Mouse (Mus musculus) liver, embryonic 14.5 days (tissue): ENCODE measurements at regions not wholly inside any gene's neighbourhood (a gene's known extent, or its start where the extent isn't known, plus 50 kb on each side); places are given as distances from the start of the nearest gene placed in this dataset.

Experiments
- ATAC-seq: fragments of 200-750 bp; cut with Nextera tagmentation; 2 replicates; pipeline ENCODE4 v1.8.0; 2017; ENCODE audit warnings: moderate number of reproducible peaks, mild to moderate bottlenecking, moderate library complexity; ENCODE audit not compliant: insufficient read depth
- DNase-seq, 3 experiments: peaks; one replicate each; pipeline ENCODE4 v3.0.0-alpha.2; 2012 to 2013; ENCODE audit warnings: low read depth in 3 of 3, low spot score in 3 of 3
- H3K27ac ChIP-seq: fragments of 300-500 bp; sonication (generic); 2 replicates; pipeline ENCODE4 v1.5.1; 2014; ENCODE audit warnings: moderate library complexity, mild to moderate bottlenecking, control low read depth, inconsistent platforms
- H3K27me3 ChIP-seq: fragments of 300-500 bp; sonication (generic); 2 replicates; pipeline ENCODE4 v1.6.1; 2014; ENCODE audit warnings: mild to moderate bottlenecking, low read length, moderate library complexity; ENCODE audit not compliant: control insufficient read depth, insufficient read depth
- H3K36me3 ChIP-seq: fragments of 300-500 bp; sonication (generic); replicated peaks from 2 replicates; pipeline ENCODE4 v1.6.1; 2014; ENCODE audit warnings: low read depth; ENCODE audit not compliant: control insufficient read depth, insufficient read depth
- H3K4me1 ChIP-seq, 2 experiments: fragments of 200-500 bp in 1 of 2; fragments of 300-500 bp in 1 of 2; sonication (generic) in 1 of 2; replicated peaks; 2 replicates each; pipeline ENCODE4 v1.6.1; 2012 to 2014; ENCODE audit warnings: antibody characterized with exemption in 1 of 2, inconsistent platforms in 1 of 2, low read length in 1 of 2; ENCODE audit not compliant: control insufficient read depth in 2 of 2, insufficient read depth in 2 of 2
- H3K4me2 ChIP-seq: fragments of 300-500 bp; sonication (generic); 2 replicates; pipeline ENCODE4 v1.6.1; 2014; ENCODE audit warnings: low read depth, mild to moderate bottlenecking, control low read depth, moderate library complexity
- H3K4me3 ChIP-seq, 2 experiments: fragments of 200-500 bp in 1 of 2; fragments of 300-500 bp in 1 of 2; sonication (generic) in 1 of 2; 2 replicates each; pipeline ENCODE4 v1.5.1; 2012 to 2014; ENCODE audit warnings: low read depth in 2 of 2, low read length in 2 of 2, mild to moderate bottlenecking in 2 of 2, control low read depth in 1 of 2, inconsistent platforms in 1 of 2, moderate library complexity in 1 of 2; ENCODE audit not compliant: insufficient read depth in 1 of 2
- H3K9ac ChIP-seq: fragments of 300-500 bp; sonication (generic); replicated peaks from 2 replicates; pipeline ENCODE4 v1.6.1; 2014; ENCODE audit warnings: mild to moderate bottlenecking, control low read depth, moderate library complexity
- H3K9me3 ChIP-seq: fragments of 300-500 bp; sonication (generic); 2 replicates; pipeline ENCODE4 v1.6.1; 2016; ENCODE audit warnings: low read length, mixed read lengths; ENCODE audit not compliant: control insufficient read depth
- CTCF ChIP-seq: IDR thresholded peaks from 2 replicates; pipeline ENCODE4 v1.5.1; 2016; ENCODE audit warnings: antibody characterized with exemption, low read depth, control low read depth
- EP300 ChIP-seq: IDR thresholded peaks from 2 replicates; pipeline ENCODE4 v1.6.1; 2016; ENCODE audit warnings: antibody characterized with exemption, low read depth
- whole genome bisulfite sequencing: fragments of 180-500 bp; shearing (Covaris S2); extraction: QIAGEN DNeasy Blood & Tissue Kit; methylation state at CpG from one replicate; pipeline ENCODE4 v1.1.7; 2014; ENCODE audit not compliant: insufficient replicate concordance; 5-methylcytosine and 5-hydroxymethylcytosine counted together

- 54% methylated on average over 6 of the region's 6 CpGs for WGBS
- Histone ChIP-seq H3K9ac (no peak overlapping the region), H3K9me3 (no peaks in the 10 kb centered on the region), H3K27ac (no peak overlapping the region), H3K36me3 (no peaks in the 10 kb centered on the region), H3K4me2 (no peak overlapping the region), H3K27me3 (no peaks in the 10 kb centered on the region), H3K4me3 (no peak overlapping the region), H3K4me1 (no peaks in the 10 kb centered on the region)
- no peak for TF ChIP-seq EP300
- no peak for TF ChIP-seq CTCF
- no peak for DNase-seq
- ATAC-seq = no peak
Measured at GRCm38 (mm10) chr12:43827901-43828300, 382.2 kb downstream of the Dnajb9 start.

DNA sequence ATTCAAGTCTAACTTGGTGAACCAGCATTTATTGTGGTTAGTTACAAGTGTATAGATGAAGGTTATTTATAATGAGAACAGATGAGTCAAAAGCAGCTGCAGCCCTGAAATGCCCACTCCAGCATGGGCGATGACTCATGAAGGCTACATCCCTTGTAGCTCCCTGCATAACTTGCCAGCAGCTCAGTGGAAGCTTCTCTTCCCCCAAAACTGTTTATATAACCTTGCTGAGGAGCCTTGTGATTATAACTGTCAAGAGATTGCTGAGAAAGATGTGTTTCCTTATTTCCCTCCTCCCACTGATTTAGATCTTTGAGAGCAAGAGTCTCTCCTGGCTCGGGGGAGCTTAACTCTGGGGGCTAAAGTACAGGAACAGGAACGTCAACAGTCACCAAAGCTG, 382.8 kb downstream of the Dnajb9 start:
- TF ChIP-seq CTCF (no peak), EP300 (no peak)

GRCm38 (mm10) chr12:43813559-43813958, 396.6 kb downstream of the Dnajb9 start:
- no peaks in the 10 kb centered on the region for H3K36me3 ChIP-seq
- H3K9me3 ChIP-seq = no peaks in the 10 kb centered on the region
- H3K4me2 ChIP-seq = no peak overlapping the region
- H3K4me1 ChIP-seq = no peaks in the 10 kb centered on the region
- H3K27ac ChIP-seq = no peak overlapping the region
- H3K27me3 ChIP-seq = no peaks in the 10 kb centered on the region
- ATAC-seq (no peak), DNase-seq (no peak)
- 11% methylated on average over 3 of the region's 3 CpGs for WGBS
- no peak overlapping the region for H3K9ac ChIP-seq
- no peak overlapping the region for H3K4me3 ChIP-seq
- TF ChIP-seq EP300 (no peak), CTCF (no peak)

More for the DNA sequence above, 382.8 kb downstream of the Dnajb9 start:
- no peaks in the 10 kb centered on the region for H3K4me1 ChIP-seq
- 23% methylated on average over 3 of the region's 3 CpGs for WGBS
- no peak overlapping the region for H3K27ac ChIP-seq
- ATAC-seq (no peak), DNase-seq (no peak)
- H3K4me2 ChIP-seq = no peak overlapping the region
- no peak overlapping the region for H3K4me3 ChIP-seq
- H3K27me3 ChIP-seq = no peaks in the 10 kb centered on the region
- H3K36me3 ChIP-seq = no peaks in the 10 kb centered on the region
- no peak overlapping the region for H3K9ac ChIP-seq
- H3K9me3 ChIP-seq = no peaks in the 10 kb centered on the region

DNA sequence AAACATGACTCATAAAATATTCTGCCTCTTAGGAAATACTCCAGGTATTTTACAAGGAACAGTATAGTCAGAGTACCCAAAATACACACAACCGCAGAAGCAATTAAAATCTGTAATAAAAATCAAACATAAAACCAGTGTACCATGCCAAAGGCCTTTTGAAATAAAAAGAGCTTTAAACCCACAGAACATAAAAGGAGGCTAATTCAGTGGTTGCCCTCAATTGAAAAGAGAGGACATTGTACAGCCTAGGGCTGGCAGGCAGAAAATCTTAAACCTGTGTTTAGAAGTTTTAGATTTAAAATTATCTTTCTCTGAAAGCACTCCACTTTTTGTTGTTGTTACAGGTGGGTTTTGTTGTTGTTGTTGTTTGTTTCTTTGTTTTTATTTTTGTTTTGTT, 437.4 kb downstream of the Dnajb9 start:
- no peaks in the 10 kb centered on the region for H3K4me1 ChIP-seq
- no peak overlapping the region for H3K4me2 ChIP-seq
- no peak for DNase-seq

DNA sequence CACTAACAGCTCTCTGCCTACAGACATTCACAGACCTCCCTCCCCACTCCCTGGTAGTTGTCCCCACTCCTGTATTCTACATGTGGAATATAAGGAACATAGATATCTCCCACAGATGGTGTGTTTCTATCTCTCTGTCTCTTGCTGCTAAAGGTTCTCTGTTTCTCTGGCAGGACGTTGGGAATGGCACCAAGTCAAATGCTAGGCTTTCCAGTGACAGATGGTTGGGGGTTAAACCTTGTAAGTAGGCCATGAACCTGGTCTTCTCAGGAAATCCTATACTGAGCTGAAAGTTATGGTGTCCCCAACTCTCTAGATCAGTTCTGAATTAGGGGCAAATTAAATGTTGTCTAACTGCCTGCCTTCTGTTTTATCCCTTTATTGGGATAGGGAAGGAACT, 448.0 kb downstream of the Dnajb9 start:
- no peak overlapping the region for H3K27ac ChIP-seq
- no peaks in the 10 kb centered on the region for H3K36me3 ChIP-seq
- no peak overlapping the region for H3K9ac ChIP-seq
- H3K9me3 ChIP-seq = no peaks in the 10 kb centered on the region
- H3K4me3 ChIP-seq = no peak overlapping the region
- H3K27me3 ChIP-seq = no peaks in the 10 kb centered on the region
- no peaks in the 10 kb centered on the region for H3K4me1 ChIP-seq
- no peak for TF ChIP-seq CTCF
- no peak for TF ChIP-seq EP300
- ATAC-seq (no peak), DNase-seq (no peak)
- WGBS = 28% methylated on average over 1 of the region's 1 CpGs
- H3K4me2 ChIP-seq = no peak overlapping the region

More for the DNA sequence above, 437.4 kb downstream of the Dnajb9 start:
- Histone ChIP-seq H3K27me3 (no peaks in the 10 kb centered on the region), H3K9ac (no peak overlapping the region), H3K36me3 (no peaks in the 10 kb centered on the region), H3K27ac (no peak overlapping the region), H3K9me3 (no peaks in the 10 kb centered on the region), H3K4me3 (no peak overlapping the region)
- no peak for ATAC-seq
- no peak for TF ChIP-seq CTCF
- TF ChIP-seq EP300 = no peak
- WGBS = 77% methylated on average over 1 of the region's 1 CpGs
